8 mouse cellular contexts compared by ENCODE assay signal in genomic region chr9:31577066-31577465, GRCm38 (mm10).
A peak's percentile ranks its signal among the peaks of the same experiment; 100 is the strongest.
DNase-seq lines count a peak whose midpoint lies in the region; ATAC-seq lines count a peak whose summit lies in the region.

No protein-coding gene starts in this region.

- DNase-seq in embryo, embryonic 10 days (ENCODE audit: low spot score) = peak; percentile 29
- no peak for DNase-seq in embryo, embryonic 9.5 days (ENCODE audit: extremely low spot score)
- peak; percentile 20 to 35 for DNase-seq in layer of hippocampus, postnatal 10 days (ENCODE audit: low spot score in 2 of 2)
- no peak for DNase-seq in layer of hippocampus, postnatal 36 days
- peak; percentile 23 for DNase-seq in ES-CJ7 (ENCODE audit: low read depth, low spot score)
- peak; percentile 41 to 47 for DNase-seq in kidney, postnatal 4 days
- no peak for DNase-seq in MN1 (ENCODE audit: low spot score)

- no peak for ATAC-seq in erythroid progenitor cell, adult 5-6 weeks (replicated peaks; ENCODE audit: low FRiP score, poor library complexity, severe bottlenecking)

Comparison
In these comparisons a context has a peak if more than half of its experiments do, and no peak if none do; other contexts are left out.
1. DNase-seq: peak in embryo, embryonic 10 days (single experiment), layer of hippocampus, postnatal 10 days (2 of 2), ES-CJ7 (single experiment) and kidney, postnatal 4 days (2 of 2); none in embryo, embryonic 9.5 days (single experiment), layer of hippocampus, postnatal 36 days (0 of 2) and MN1 (single experiment).